Mouse (Mus musculus) intestine, postnatal 0 days (tissue): ENCODE data around the gene Dvl3. TPM values are rescaled to one million over a fixed set of nuclear protein-coding genes. Genes with fewer than 3 reads are reported as not detected.

Experiments
- ATAC-seq: fragments of 200-750 bp; cut with Nextera tagmentation; 2 replicates; pipeline ENCODE4 v1.8.0; 2017; ENCODE audit warnings: mild to moderate bottlenecking, moderate TSS enrichment, moderate library complexity
- H3K27ac ChIP-seq: fragments of 300-500 bp; sonication (generic); 2 replicates; pipeline ENCODE4 v1.5.1; 2014; ENCODE audit warnings: mild to moderate bottlenecking, low read depth, low read length, moderate library complexity
- H3K27me3 ChIP-seq: fragments of 300-500 bp; sonication (generic); replicated peaks from 2 replicates; pipeline ENCODE4 v1.6.1; 2014; ENCODE audit warnings: low read length, mixed read lengths; ENCODE audit not compliant: control insufficient read depth, insufficient read depth
- H3K36me3 ChIP-seq: fragments of 300-500 bp; sonication (generic); 2 replicates; pipeline ENCODE4 v1.6.1; 2014; ENCODE audit warnings: mild to moderate bottlenecking, moderate library complexity; ENCODE audit not compliant: control insufficient read depth, insufficient read depth
- H3K4me1 ChIP-seq: fragments of 300-500 bp; sonication (generic); replicated peaks from 2 replicates; pipeline ENCODE4 v1.6.1; 2014; ENCODE audit warnings: antibody characterized with exemption, low read length, mixed read lengths; ENCODE audit not compliant: control insufficient read depth, insufficient read depth
- H3K4me2 ChIP-seq: fragments of 300-500 bp; sonication (generic); replicated peaks from 2 replicates; pipeline ENCODE4 v1.6.1; 2014; ENCODE audit warnings: low read depth, mild to moderate bottlenecking, moderate library complexity
- H3K4me3 ChIP-seq: fragments of 300-500 bp; sonication (generic); 2 replicates; pipeline ENCODE4 v1.5.1; 2014; ENCODE audit warnings: low read depth, low read length
- H3K9ac ChIP-seq: fragments of 300-500 bp; sonication (generic); 2 replicates; pipeline ENCODE4 v1.6.1; 2014; ENCODE audit warnings: mild to moderate bottlenecking, low read depth, low read length
- H3K9me3 ChIP-seq: fragments of 300-500 bp; sonication (generic); 2 replicates; pipeline ENCODE4 v1.6.1; 2016; ENCODE audit warnings: mixed run types; ENCODE audit not compliant: control insufficient read depth
- CTCF ChIP-seq: sonication (generic); IDR thresholded peaks from 2 replicates; pipeline ENCODE4 v1.5.1; 2016; ENCODE audit warnings: low read depth, mild to moderate bottlenecking, control low read depth, antibody characterized with exemption, moderate library complexity
- WGBS: fragments of 180-500 bp; shearing (Covaris S2); extraction: QIAGEN DNeasy Blood & Tissue Kit; methylation state at CpG from one replicate; pipeline ENCODE4 v1.1.7; 2014; 5-methylcytosine and 5-hydroxymethylcytosine counted together
- polyA plus RNA-seq: library from polyadenylated mRNA; unstranded; fragments of >200 nt; fragmentation: Nextera tagmentation; extraction: Ambion mirVana; gene quantifications from 2 replicates; pipeline ENCODE4 v1.2.1, GENCODE M21; 2015

Gene Dvl3
- polyA plus RNA-seq, 1 experiment from 2014 or later = 13.7 TPM

DNA sequence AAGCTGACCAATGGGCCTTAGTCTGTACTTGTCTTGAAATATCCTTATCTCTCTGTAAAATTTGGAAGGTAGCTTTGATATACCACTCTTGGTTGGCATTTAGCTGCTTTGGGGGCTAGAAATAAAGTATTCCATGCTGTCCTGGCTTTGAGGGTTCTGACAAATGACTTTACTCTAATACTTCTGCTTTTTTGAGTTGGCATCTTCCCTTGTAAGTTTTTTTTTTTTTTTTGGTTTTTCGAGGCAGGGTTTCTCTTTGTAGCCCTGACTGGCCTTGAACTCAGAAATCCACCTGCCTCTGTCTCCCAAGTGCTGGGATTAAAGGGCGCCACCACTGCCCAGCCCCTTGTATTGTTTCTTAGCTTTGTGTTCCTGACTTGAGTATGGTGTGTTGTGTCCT, 23.3 kb upstream of the Dvl3 start:
- 70% methylated on average over 2 of the region's 2 CpGs for WGBS

DNA sequence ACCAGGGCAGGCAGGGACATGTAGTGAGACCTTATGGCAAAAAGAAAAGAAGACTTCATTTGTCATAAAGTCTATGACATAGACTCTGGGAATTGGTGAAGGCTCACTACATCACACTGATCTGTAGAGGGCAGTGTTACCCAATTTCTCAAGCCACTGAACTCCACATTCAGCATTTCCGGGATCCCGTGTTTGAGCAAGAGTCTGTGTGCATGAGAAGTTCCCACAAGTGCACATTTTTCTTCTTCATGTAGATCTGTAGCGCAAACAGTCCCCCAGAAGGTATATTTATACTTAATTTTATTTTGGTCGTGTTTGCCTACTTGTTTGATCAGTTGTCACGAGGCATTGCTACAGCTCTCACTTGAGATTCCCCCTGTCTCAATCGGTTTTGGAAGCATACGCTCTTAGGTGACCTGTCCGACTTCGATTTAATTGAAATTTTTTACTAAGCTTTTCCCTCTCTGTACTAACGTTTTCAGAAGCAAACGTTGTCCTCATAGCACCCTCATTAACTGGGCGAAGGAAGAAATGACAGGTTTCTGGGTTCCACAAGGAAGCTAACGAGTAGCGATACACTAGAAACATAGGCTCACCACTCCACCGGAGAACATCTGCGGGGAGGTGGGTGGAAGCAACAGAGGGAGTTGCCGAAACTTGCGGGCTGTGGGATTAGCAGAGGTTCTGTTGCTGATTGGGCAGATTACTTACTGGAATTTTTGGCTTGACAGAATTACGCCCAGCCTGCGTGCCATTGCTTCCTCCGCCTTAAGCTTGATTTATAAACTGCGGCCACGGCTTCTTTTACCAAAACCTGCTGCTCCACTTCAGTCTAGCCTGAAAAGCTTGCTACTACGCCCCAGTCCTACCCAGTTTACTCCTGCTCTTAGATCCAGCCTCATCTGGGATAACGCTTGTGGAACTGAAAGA, 19.8 kb upstream of the Dvl3 start:
- no peaks in the 10 kb centered on the region for H3K27me3 ChIP-seq
- H3K27ac ChIP-seq = peak overlapping the region; percentile 11; the same call in 1 of the 2 replicates
- peak overlapping the region; percentile 27; the same call in 1 of the 2 replicates for H3K9ac ChIP-seq
- H3K9me3 ChIP-seq = no peaks in the 10 kb centered on the region
- peak overlapping the region; percentile 74 for H3K4me2 ChIP-seq
- WGBS = 27% methylated on average over 25 of the region's 25 CpGs
- TF ChIP-seq CTCF = peak; percentile 88
- peaks cover 10% of the 10 kb centered on the region for H3K36me3 ChIP-seq
- H3K4me3 ChIP-seq = peak overlapping the region; percentile 37
- H3K4me1 ChIP-seq = peaks cover 8% of the 10 kb centered on the region; the same call in 1 of the 2 replicates
- peak; percentile 32; the same call in 1 of the 2 replicates for ATAC-seq

More for the DNA sequence above, 23.3 kb upstream of the Dvl3 start:
- Histone ChIP-seq H3K27me3 (no peaks in the 10 kb centered on the region), H3K27ac (no peak overlapping the region), H3K4me3 (no peak overlapping the region), H3K9ac (no peak overlapping the region), H3K4me2 (no peak overlapping the region), H3K9me3 (no peaks in the 10 kb centered on the region), H3K36me3 (no peaks in the 10 kb centered on the region), H3K4me1 (0 out of 2 replicates have a peak, but pooled peaks cover 5% of the 10 kb centered on the region)
- TF ChIP-seq CTCF = no peak
- ATAC-seq = no peak

DNA sequence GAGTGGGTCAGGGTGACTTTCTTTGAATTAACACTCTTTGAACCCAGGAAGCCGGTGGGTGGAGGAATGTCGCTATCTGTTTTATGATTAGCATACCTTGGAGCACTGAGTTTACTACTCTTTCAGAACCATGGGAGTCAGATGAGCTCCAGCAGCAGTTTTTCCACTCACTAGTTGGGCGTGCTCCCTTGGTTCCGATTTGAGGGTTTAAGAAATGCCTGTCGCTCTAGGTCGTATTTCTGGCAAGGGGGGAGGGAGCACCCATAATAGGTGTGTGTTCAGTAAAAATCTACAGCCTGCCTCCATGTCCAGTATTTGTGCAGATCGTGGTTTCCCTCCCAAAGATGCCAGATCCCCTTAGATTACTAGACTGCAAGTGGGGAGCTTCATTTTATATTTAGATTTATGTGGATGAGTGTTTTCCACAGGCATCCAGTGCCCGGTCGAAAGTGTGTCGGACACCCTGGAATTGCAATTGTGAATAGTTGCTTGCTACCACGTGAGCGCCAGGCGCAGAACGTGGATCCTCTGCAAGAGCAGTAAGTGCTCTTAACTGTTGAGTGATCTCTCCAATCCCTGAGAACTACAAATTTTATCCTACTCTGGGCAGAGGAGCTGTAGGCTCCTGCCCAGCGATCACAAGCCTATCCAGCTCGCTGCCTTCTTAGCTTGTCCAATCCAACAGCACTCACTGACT, 18.7 kb upstream of the Dvl3 start:
- H3K9me3 ChIP-seq = no peaks in the 10 kb centered on the region
- H3K9ac ChIP-seq = peak overlapping the region; percentile 88; the same call in 1 of the 2 replicates
- H3K4me3 ChIP-seq = peak overlapping the region; percentile 82
- ATAC-seq = no peak; the same call in 1 of the 2 replicates
- 12% methylated on average over 16 of the region's 16 CpGs for WGBS
- H3K4me1 ChIP-seq = peaks cover 8% of the 10 kb centered on the region; the same call in 1 of the 2 replicates
- peak overlapping the region; percentile 35; the same call in 1 of the 2 replicates for H3K27ac ChIP-seq
- peaks cover 22% of the 10 kb centered on the region for H3K36me3 ChIP-seq
- H3K4me2 ChIP-seq = peak overlapping the region; percentile 89
- no peak for TF ChIP-seq CTCF
- H3K27me3 ChIP-seq = no peaks in the 10 kb centered on the region

DNA sequence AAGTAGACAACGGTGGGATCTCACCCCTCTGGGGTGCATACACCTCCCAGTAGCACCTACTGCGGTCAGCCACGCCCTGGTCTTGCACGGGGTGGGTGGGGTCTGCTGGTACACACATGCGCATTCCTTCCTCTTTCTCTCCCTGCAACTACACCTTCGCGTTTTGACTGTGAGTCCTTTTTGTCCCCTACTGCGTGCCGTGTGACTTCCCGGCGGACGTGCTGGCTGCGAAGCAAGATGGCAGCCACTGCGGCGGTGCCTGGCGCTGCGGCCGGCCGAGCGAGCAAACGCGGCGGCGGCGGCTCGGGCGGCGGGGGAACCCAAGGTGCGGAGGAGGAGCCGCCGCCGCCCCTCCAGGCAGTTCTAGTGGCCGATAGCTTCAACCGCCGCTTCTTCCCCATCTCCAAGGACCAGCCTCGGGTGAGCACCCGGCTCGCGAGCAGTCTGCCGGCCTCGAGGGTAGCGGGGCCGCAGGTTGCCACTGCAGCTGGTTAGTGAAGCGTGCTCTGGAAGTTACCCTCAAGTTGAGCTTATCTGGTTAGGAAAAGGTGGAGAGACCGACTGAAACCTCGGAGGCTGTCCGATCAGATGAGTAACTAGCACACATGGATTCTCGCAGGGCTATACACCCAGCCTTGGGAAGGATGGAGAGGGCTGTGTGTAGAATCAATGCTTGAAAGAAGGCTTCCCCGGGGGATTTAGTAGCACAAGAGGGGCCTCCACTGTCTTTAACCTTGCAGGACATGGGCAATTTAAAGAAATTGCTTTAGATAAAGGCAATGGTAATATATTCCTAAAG, 17.9 kb upstream of the Dvl3 start, which contains the start of gene Eif2b5:
Gene Eif2b5 (plus strand): TSS at position 141 of the 799 bp plus-strand sequence.
- TF ChIP-seq CTCF = peak; percentile 20; the same call in 1 of the 2 replicates

DNA sequence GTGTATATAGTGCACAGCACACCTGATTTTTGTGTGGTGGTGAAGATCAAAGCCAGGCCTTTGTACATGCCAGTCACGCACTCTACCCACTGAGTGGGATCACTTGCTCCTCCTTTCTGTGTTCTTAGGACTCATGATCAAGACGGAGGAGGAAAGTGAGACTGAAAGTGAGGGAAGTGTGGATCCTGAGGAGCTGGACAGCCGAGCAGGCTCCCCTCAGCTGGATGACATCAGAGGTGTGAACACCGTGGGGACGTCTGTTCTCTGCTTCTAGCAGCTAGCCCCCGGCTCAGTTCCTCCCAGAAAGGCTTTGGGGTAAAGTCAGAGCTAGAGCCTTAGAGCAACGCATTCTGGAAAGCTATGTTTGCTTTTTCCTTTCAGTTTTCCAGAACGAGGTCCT, 10.8 kb upstream of the Dvl3 start:
- ATAC-seq = no peak
- no peak overlapping the region for H3K4me2 ChIP-seq
- WGBS = 83% methylated on average over 8 of the region's 8 CpGs

More for the DNA sequence above, 17.9 kb upstream of the Dvl3 start, which contains the start of gene Eif2b5:
- peak; percentile 91 for ATAC-seq
- under 1% methylated on average over 49 of the region's 49 CpGs for WGBS
- Histone ChIP-seq H3K4me3 (peak within 1 kb of the TSS; percentile 82), H3K27me3 (no peaks in the 10 kb centered on the region), H3K27ac (peak within 1 kb of the TSS; percentile 35; the same call in 1 of the 2 replicates), H3K9me3 (no peaks in the 10 kb centered on the region), H3K36me3 (peaks cover 29% of the 10 kb centered on the region), H3K4me2 (peak within 1 kb of the TSS; percentile 89), H3K9ac (peak within 1 kb of the TSS; percentile 88), H3K4me1 (peaks cover 8% of the 10 kb centered on the region; the same call in 1 of the 2 replicates)

More for the DNA sequence above, 10.8 kb upstream of the Dvl3 start:
- H3K9me3 ChIP-seq = no peaks in the 10 kb centered on the region
- no peaks in the 10 kb centered on the region for H3K27me3 ChIP-seq
- H3K4me1 ChIP-seq = no peaks in the 10 kb centered on the region
- no peak for TF ChIP-seq CTCF
- H3K36me3 ChIP-seq = peaks cover 90% of the 10 kb centered on the region
- H3K4me3 ChIP-seq = no peak overlapping the region
- H3K9ac ChIP-seq = no peak overlapping the region
- no peak overlapping the region; the same call in 1 of the 2 replicates for H3K27ac ChIP-seq
